Mouse (Mus musculus) kidney, postnatal 10 days (tissue): ENCODE data around the gene Tbc1d19.

Experiments used
- DNase-seq: peaks from one replicate; pipeline ENCODE4 v3.0.0; 2021; ENCODE audit warnings: mixed read lengths

Gene Tbc1d19

GRCm38 (mm10) chr5:53920416-53920815 is 111.0 kb downstream of the Tbc1d19 start:
- no peak for DNase-seq

GRCm38 (mm10) chr5:53922149-53922904 is 112.9 kb downstream of the Tbc1d19 start:
- no peak for DNase-seq

GRCm38 (mm10) chr5:53924005-53924404 is 114.6 kb downstream of the Tbc1d19 start:
- DNase-seq = peak; percentile 37

- DNase-seq = peak; percentile 38
Observed at GRCm38 (mm10) chr5:53926301-53926855, 117.0 kb downstream of the Tbc1d19 start.

GRCm38 (mm10) chr5:53927886-53928285 is 118.5 kb downstream of the Tbc1d19 start:
- no peak for DNase-seq

GRCm38 (mm10) chr5:53928537-53928936 is 119.1 kb downstream of the Tbc1d19 start:
- no peak for DNase-seq

- peak; percentile 65 for DNase-seq
Observed at GRCm38 (mm10) chr5:53929205-53929614, 119.8 kb downstream of the Tbc1d19 start.

- DNase-seq = peak; percentile 36
Observed at GRCm38 (mm10) chr5:53929814-53930213, 120.4 kb downstream of the Tbc1d19 start.

- DNase-seq = no peak
Observed at GRCm38 (mm10) chr5:53931011-53931410, 121.6 kb downstream of the Tbc1d19 start.

GRCm38 (mm10) chr5:53933628-53934027 is 124.2 kb downstream of the Tbc1d19 start:
- DNase-seq = peak; percentile 95

GRCm38 (mm10) chr5:53934040-53934439 is 124.6 kb downstream of the Tbc1d19 start:
- DNase-seq = no peak

GRCm38 (mm10) chr5:53934826-53935225 is 125.4 kb downstream of the Tbc1d19 start:
- DNase-seq = no peak

- DNase-seq = no peak
Observed at GRCm38 (mm10) chr5:53937187-53937586, 127.8 kb downstream of the Tbc1d19 start.

- no peak for DNase-seq
Observed at GRCm38 (mm10) chr5:53939026-53939425, 129.6 kb downstream of the Tbc1d19 start.

GRCm38 (mm10) chr5:53941322-53942024 is 132.1 kb downstream of the Tbc1d19 start:
- DNase-seq = no peak

- no peak for DNase-seq
Observed at GRCm38 (mm10) chr5:53942332-53942731, 132.9 kb downstream of the Tbc1d19 start.

- no peak for DNase-seq
Observed at GRCm38 (mm10) chr5:53943321-53943857, 134.0 kb downstream of the Tbc1d19 start.

GRCm38 (mm10) chr5:53946747-53947146 is 137.3 kb downstream of the Tbc1d19 start:
- no peak for DNase-seq

GRCm38 (mm10) chr5:53947549-53948183 is 138.3 kb downstream of the Tbc1d19 start:
- DNase-seq = peak; percentile 70

GRCm38 (mm10) chr5:53948606-53949266 is 139.3 kb downstream of the Tbc1d19 start:
- peak; percentile 84 for DNase-seq

- no peak for DNase-seq
Observed at GRCm38 (mm10) chr5:53950189-53950588, 140.8 kb downstream of the Tbc1d19 start.

GRCm38 (mm10) chr5:53953216-53953615 is 143.8 kb downstream of the Tbc1d19 start:
- no peak for DNase-seq
